Mouse (Mus musculus) G1E (cell line): ENCODE results near the gene Hsp90ab1. TPM values are rescaled to one million over a fixed set of nuclear protein-coding genes. Genes with fewer than 3 reads are reported as not detected.

Source experiments
- ATAC-seq: 2 replicates; pipeline ENCODE4 v1.8.0; 2016; ENCODE audit warnings: mild to moderate bottlenecking; ENCODE audit not compliant: insufficient number of reproducible peaks, poor library complexity, low FRiP score, severe bottlenecking; ENCODE audit errors: extremely low read depth
- DNase-seq: peaks from one replicate; pipeline ENCODE4 v3.0.0; 2012; ENCODE audit warnings: low spot score
- H3K27me3 ChIP-seq: 2 replicates; pipeline ENCODE4 v1.6.1; 2012; ENCODE audit warnings: mild to moderate bottlenecking, low read length, inconsistent platforms; ENCODE audit not compliant: insufficient read depth
- H3K36me3 ChIP-seq: replicated peaks from 2 replicates; pipeline ENCODE3; 2012; ENCODE audit warnings: mild to moderate bottlenecking, inconsistent platforms
- H3K4me1 ChIP-seq: 2 replicates; pipeline ENCODE4 v1.6.1; 2012; ENCODE audit warnings: low read depth, low read length, inconsistent platforms, mixed read lengths; ENCODE audit not compliant: insufficient read depth
- H3K4me3 ChIP-seq: 2 replicates; pipeline ENCODE4 v1.5.1; 2012; ENCODE audit warnings: low read depth, mild to moderate bottlenecking, inconsistent platforms, low read length, moderate library complexity, mixed read lengths
- H3K9me3 ChIP-seq: replicated peaks from 2 replicates; pipeline ENCODE4 v1.6.1; 2012; ENCODE audit warnings: inconsistent platforms
- CTCF ChIP-seq: IDR thresholded peaks from 2 replicates; pipeline ENCODE4 v1.5.1; 2012; ENCODE audit warnings: low read depth, low read length, inconsistent platforms, mixed read lengths
- GATA1 ChIP-seq: IDR thresholded peaks from 2 replicates; pipeline ENCODE4 v1.6.1; 2012; ENCODE audit warnings: borderline replicate concordance, low read length, inconsistent platforms, mixed read lengths
- GATA2 ChIP-seq: IDR thresholded peaks from 2 replicates; pipeline ENCODE4 v1.6.1; 2012; ENCODE audit warnings: low read depth, low read length, inconsistent platforms, borderline replicate concordance
- POLR2AphosphoS5 ChIP-seq: IDR thresholded peaks from 2 replicates; pipeline ENCODE4 v1.6.1; 2012; ENCODE audit warnings: low read depth, low read length, inconsistent platforms; ENCODE audit not compliant: insufficient replicate concordance
- TAL1 ChIP-seq: conservative IDR thresholded peaks from 2 replicates; pipeline ENCODE4 v1.6.1; 2012; ENCODE audit warnings: low read depth, low read length, inconsistent platforms, mixed read lengths
- polyA plus RNA-seq: library from polyadenylated mRNA; stranded (reverse); fragments of >175 nt; gene quantifications from 2 replicates; pipeline ENCODE4 v1.2.3, GENCODE M21; 2012
- total RNA-seq, 2 experiments: library from RNA; stranded (forward) in 1 of 2; stranded (reverse) in 1 of 2; fragments of 200-1000 nt in 1 of 2; fragments of >200 nt in 1 of 2; fragmentation: Nextera tagmentation in 1 of 2; gene quantifications; 2 replicates each; pipeline ENCODE4 v1.2.3; 2014 to 2017

The Hsp90ab1 gene
- total and polyA plus RNA-seq, 3 experiments: 1,104 to 1,547 (median 1,427) TPM

DNA sequence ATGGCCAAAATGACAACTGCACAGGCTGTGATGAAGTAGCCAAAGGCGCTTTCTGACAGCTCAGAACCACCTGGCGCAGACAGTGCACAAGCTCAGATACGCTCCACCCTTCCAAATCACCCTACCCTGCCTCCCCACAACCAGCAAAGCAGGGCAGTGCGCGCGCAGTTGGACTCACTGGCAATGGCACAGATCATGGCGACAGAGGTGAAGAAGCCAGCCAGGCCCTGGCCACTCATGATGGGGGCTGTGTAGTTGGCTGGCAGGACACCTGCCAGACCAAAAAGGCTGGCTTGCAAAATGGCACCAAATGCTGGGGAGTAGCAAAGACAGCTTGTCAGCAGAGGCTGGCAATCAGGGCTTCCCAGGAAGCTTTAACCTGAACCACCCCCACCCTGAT, 16.2 kb upstream of the Hsp90ab1 start:
- ATAC-seq: no peak
- no peak for TF ChIP-seq GATA2
- TF ChIP-seq TAL1: no peak
- no peak for TF ChIP-seq POLR2AphosphoS5
- TF ChIP-seq CTCF: no peak
- TF ChIP-seq GATA1: no peak
- no peak for DNase-seq
- H3K9me3 ChIP-seq: peaks cover 7% of the 10 kb centered on the region
- H3K36me3 ChIP-seq: peaks cover 88% of the 10 kb centered on the region
- H3K27me3 ChIP-seq: no peaks in the 10 kb centered on the region; the same call in 1 of the 2 replicates
- H3K4me1 ChIP-seq: peaks cover 76% of the 10 kb centered on the region
- H3K4me3 ChIP-seq: no peak overlapping the region

DNA sequence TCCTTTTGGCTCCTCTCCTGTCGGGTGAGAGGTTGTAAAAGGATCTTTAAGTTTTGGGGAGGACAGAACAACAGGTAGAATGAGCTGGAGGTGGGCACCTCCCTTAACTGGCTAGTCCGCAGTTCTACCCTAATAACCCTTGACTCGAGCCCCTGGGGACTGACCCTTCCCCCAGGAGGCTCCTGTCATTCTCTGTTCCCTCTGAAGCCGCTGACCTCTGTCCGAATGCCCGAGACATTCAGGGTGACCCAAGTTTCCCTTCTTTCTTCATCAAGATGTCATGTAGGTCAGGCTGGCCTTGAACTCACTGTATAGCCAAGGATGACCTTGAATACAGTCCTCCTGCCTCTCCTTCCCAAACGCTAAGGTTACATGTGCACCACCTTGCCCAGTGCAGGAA, 15.3 kb upstream of the Hsp90ab1 start:
- ATAC-seq (no peak), DNase-seq (no peak)
- Histone ChIP-seq H3K4me1 (peaks cover 75% of the 10 kb centered on the region), H3K27me3 (no peaks in the 10 kb centered on the region; the same call in 1 of the 2 replicates), H3K4me3 (no peak overlapping the region), H3K36me3 (peaks cover 90% of the 10 kb centered on the region), H3K9me3 (peaks cover 7% of the 10 kb centered on the region)
- TF ChIP-seq POLR2AphosphoS5 (no peak), CTCF (no peak), GATA1 (no peak), TAL1 (no peak), GATA2 (no peak)

- ATAC-seq (no peak), DNase-seq (no peak)
- TF ChIP-seq CTCF: peak; percentile 73
- no peak for TF ChIP-seq GATA1
- Histone ChIP-seq H3K4me3 (no peak overlapping the region), H3K36me3 (peaks cover 74% of the 10 kb centered on the region), H3K4me1 (peaks cover 75% of the 10 kb centered on the region), H3K9me3 (peaks cover 7% of the 10 kb centered on the region), H3K27me3 (no peaks in the 10 kb centered on the region; the same call in 1 of the 2 replicates)
Measured at GRCm38 (mm10) chr17:45586449-45586837, 13.4 kb upstream of the Hsp90ab1 start.

DNA sequence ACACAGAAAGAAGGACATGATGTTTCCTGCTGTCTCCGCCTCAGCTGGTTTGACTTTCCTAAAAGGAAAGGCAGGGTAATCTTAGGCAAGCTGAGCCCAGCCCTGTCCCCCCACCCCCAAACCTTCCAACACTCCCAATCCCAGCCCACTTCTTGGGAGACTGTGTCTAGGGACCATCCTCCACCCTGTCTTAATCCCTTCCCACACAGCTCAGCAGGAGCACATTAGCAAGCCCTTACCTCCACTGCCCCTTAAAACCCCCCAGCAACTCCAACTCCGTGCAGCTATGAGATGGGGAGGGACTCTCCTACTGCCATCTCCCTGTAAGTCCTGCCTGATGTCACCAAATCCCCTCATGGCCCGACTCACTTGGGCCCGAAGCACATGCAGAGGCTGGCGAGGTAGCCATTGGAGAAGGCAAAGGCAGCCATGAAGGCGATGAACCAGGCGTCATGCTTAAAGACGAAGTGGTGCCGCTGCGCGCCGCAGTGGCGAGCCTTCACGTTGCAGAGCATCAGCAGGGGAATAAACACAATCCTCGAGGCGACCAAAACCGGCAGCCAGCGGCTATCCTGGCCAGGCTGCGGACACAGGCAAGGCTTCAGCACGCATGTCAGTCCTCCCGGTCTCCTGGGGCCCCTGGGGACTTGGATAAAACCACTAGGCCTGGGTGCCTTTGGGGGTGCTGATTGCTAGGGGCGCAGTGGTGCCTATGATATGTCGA, 12.8 kb upstream of the Hsp90ab1 start:
- TF ChIP-seq GATA1 (no peak), GATA2 (no peak), POLR2AphosphoS5 (no peak), CTCF (no peak), TAL1 (no peak)
- H3K4me1 ChIP-seq: peaks cover 75% of the 10 kb centered on the region
- no peak for DNase-seq
- H3K9me3 ChIP-seq: peaks cover 7% of the 10 kb centered on the region
- peaks cover 68% of the 10 kb centered on the region for H3K36me3 ChIP-seq
- no peaks in the 10 kb centered on the region; the same call in 1 of the 2 replicates for H3K27me3 ChIP-seq
- H3K4me3 ChIP-seq: peak overlapping the region; percentile 28; the same call in 1 of the 2 replicates
- ATAC-seq: no peak

DNA sequence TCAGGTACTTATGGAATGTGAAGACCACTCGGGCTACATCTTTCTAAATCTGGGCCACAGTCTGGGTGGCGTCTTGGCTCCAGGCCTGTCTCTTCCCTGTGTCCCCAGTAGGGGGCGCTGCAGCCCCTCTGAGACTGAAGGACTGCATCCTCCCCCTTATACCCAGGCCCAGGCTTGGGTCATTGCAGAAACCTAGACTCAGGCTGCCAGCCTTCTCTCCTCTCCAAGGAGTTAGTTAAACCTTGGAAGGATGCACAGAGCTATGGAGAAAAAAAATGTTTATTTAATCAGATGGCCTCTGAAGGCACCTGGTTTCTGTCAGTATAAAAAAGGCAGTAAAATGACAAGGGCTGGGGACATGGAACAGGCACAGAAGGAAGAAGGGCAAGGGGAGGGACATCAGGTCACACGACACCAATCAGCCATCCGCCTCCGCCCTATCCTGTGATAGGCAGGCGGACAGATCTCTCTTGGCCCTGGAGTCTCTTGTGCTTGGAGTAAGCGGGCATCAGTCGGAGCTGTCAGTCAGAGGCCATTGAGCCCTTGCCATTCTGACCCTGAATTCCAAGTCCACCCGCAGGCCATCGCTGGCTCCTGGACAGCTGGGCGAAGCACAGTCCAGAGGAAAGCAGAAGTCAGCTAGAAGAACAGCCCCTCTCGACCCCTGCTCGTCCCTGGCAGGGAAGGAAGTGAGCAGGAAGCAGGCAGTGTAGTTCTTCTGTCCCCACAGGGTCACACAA, 12.0 kb upstream of the Hsp90ab1 start:
- Histone ChIP-seq H3K9me3 (peaks cover 7% of the 10 kb centered on the region), H3K4me1 (peaks cover 73% of the 10 kb centered on the region), H3K4me3 (peak overlapping the region; percentile 57; the same call in 1 of the 2 replicates), H3K36me3 (peaks cover 64% of the 10 kb centered on the region), H3K27me3 (no peaks in the 10 kb centered on the region; the same call in 1 of the 2 replicates)
- peak; percentile 67 for DNase-seq
- no peak for ATAC-seq
- no peak for TF ChIP-seq TAL1
- TF ChIP-seq CTCF: peak; percentile 84

DNA sequence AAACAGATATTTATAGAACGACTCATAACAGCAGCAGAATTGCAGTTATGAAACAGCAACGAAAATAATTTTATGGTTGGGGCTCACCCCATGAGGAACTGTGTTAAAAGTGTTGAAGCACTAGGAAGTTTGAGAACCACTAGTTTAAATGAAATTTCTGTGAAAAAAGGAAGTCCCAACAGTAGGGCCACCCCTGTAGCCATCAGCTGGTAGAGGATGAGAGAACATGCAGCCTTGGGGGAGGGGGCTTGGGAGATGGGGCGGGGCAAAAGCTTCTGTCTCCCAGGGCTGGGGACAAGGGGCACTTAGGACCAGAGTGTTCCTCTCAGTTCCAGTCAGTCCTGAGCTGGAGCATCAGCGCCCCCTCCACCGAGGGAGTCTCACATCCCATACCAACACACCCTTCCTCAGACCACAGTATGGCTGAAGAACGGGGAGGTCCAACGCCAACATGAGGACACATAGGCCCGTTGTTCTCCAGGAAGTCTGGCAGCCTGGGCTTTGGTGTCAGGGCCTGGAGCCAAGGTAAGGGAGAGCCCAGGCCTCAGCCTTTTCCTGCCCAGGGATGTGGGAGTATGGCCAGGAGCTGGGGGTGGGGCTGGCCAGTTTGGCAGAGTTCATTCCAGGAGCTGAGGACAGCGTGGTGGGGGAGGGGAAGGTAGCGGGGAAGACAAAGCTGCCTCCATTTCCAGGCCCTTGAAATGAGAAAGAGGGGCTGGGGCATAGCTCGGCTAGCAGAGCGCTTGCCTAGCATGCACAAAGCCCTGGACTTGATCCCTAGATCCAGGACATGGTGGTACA, 11.2 kb upstream of the Hsp90ab1 start:
- H3K4me1 ChIP-seq: peaks cover 74% of the 10 kb centered on the region
- H3K36me3 ChIP-seq: peaks cover 60% of the 10 kb centered on the region
- no peaks in the 10 kb centered on the region; the same call in 1 of the 2 replicates for H3K27me3 ChIP-seq
- DNase-seq: peak; percentile 68
- ATAC-seq: no peak
- no peak for TF ChIP-seq CTCF
- TF ChIP-seq GATA1: no peak
- H3K4me3 ChIP-seq: peak overlapping the region; percentile 57; the same call in 1 of the 2 replicates
- H3K9me3 ChIP-seq: peaks cover 7% of the 10 kb centered on the region
